Mouse (Mus musculus) forebrain, embryonic 16.5 days (tissue): ENCODE data around the gene Rnls. TPM values are rescaled to one million over a fixed set of nuclear protein-coding genes. Genes with fewer than 3 reads are reported as not detected.
A peak's percentile ranks its signal among the peaks of the same experiment; 100 is the strongest.

ENCODE experiments used
- ATAC-seq: fragments of 200-750 bp; cut with Nextera tagmentation; 2 replicates; pipeline ENCODE4 v1.8.0; 2017; ENCODE audit warnings: mild to moderate bottlenecking, moderate library complexity
- H3K27ac ChIP-seq: fragments of 300-500 bp; sonication (generic); 2 replicates; pipeline ENCODE4 v1.5.1; 2014; ENCODE audit warnings: low read length, control low read depth
- H3K27me3 ChIP-seq: fragments of 300-500 bp; sonication (generic); replicated peaks from 2 replicates; pipeline ENCODE4 v1.6.1; 2014; ENCODE audit warnings: low read length; ENCODE audit not compliant: control insufficient read depth, insufficient read depth
- H3K36me3 ChIP-seq: fragments of 300-500 bp; sonication (generic); 2 replicates; pipeline ENCODE4 v1.6.1; 2014; ENCODE audit not compliant: control insufficient read depth, insufficient read depth
- H3K4me1 ChIP-seq: fragments of 300-500 bp; sonication (generic); replicated peaks from 2 replicates; pipeline ENCODE4 v1.6.1; 2014; ENCODE audit warnings: low read length; ENCODE audit not compliant: control insufficient read depth, insufficient read depth
- H3K4me2 ChIP-seq: fragments of 300-500 bp; sonication (generic); 2 replicates; pipeline ENCODE4 v1.6.1; 2014; ENCODE audit warnings: mild to moderate bottlenecking, low read length, control low read depth
- H3K4me3 ChIP-seq: fragments of 300-500 bp; sonication (generic); replicated peaks from 2 replicates; pipeline ENCODE4 v1.5.1; 2014; ENCODE audit warnings: mild to moderate bottlenecking, low read length, control low read depth
- H3K9ac ChIP-seq: fragments of 300-500 bp; sonication (generic); replicated peaks from 2 replicates; pipeline ENCODE4 v1.6.1; 2014; ENCODE audit warnings: low read depth, low read length, control low read depth
- H3K9me3 ChIP-seq: fragments of 300-500 bp; sonication (generic); 2 replicates; pipeline ENCODE4 v1.6.1; 2016; ENCODE audit warnings: low read length; ENCODE audit not compliant: control insufficient read depth
- WGBS: fragments of 180-500 bp; shearing (Covaris S2); extraction: QIAGEN DNeasy Blood & Tissue Kit; methylation state at CpG from one replicate; pipeline ENCODE4 v1.1.7; 2014; 5-methylcytosine and 5-hydroxymethylcytosine counted together
- polyA plus RNA-seq: library from polyadenylated mRNA; unstranded; fragments of >200 nt; fragmentation: Nextera tagmentation; extraction: Ambion mirVana; gene quantifications from 2 replicates; pipeline ENCODE4 v1.2.1, GENCODE M21; 2015

Gene Rnls
- polyA plus RNA-seq, 1 experiment from 2014 or later = 9.1 TPM

DNA sequence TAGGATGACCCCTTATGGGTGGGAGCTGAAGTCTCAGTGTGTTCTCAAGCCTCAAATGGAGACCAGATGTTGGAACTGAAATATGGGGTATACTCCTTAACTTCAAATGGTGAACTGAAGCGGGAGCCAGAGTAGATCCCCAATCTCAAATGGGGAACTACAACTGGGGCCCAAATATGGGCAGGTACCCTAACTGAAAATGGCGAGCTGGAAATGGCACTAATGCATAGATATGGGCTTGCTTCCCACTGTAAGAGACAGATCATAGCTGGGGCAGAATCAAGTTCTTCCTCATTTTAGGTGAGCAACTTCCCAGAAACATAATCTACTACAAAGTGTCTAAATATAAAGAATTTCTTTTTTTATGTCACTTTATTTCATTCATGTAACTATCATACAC lies 121.9 kb downstream of the Rnls start:
- no peaks in the 10 kb centered on the region for H3K27me3 ChIP-seq
- H3K4me3 ChIP-seq = no peak overlapping the region
- H3K4me2 ChIP-seq = no peak overlapping the region
- H3K27ac ChIP-seq = no peak overlapping the region
- no peaks in the 10 kb centered on the region for H3K36me3 ChIP-seq
- H3K9me3 ChIP-seq = no peaks in the 10 kb centered on the region
- no peaks in the 10 kb centered on the region for H3K4me1 ChIP-seq
- H3K9ac ChIP-seq = no peak overlapping the region
- WGBS = 90% methylated on average over 2 of the region's 2 CpGs
- ATAC-seq = no peak

DNA sequence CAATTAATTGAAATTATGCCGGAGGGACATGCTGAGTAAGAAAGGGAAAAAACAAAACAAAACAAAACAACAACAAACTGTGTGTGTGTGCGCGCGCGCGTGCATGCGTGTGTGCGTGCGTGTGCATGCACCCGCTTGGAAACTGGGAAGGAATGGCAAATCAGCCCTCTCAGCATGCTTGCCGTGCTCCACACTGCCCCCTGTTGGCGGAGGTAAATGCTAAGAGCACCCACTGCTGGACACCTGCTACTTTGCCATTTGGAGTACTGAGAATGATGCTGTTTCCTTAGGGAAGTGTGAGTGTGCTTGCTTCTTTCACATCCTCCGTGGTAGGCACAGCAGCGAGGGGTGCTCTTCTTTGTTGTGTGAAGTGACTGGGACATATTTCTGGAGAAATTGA lies 124.1 kb downstream of the Rnls start:
- no peaks in the 10 kb centered on the region for H3K27me3 ChIP-seq
- no peak overlapping the region for H3K4me3 ChIP-seq
- H3K4me2 ChIP-seq = no peak overlapping the region
- ATAC-seq = no peak
- no peak overlapping the region for H3K27ac ChIP-seq
- H3K9ac ChIP-seq = no peak overlapping the region
- no peaks in the 10 kb centered on the region for H3K9me3 ChIP-seq
- WGBS = 82% methylated on average over 14 of the region's 14 CpGs
- H3K4me1 ChIP-seq = no peaks in the 10 kb centered on the region
- no peaks in the 10 kb centered on the region for H3K36me3 ChIP-seq

DNA sequence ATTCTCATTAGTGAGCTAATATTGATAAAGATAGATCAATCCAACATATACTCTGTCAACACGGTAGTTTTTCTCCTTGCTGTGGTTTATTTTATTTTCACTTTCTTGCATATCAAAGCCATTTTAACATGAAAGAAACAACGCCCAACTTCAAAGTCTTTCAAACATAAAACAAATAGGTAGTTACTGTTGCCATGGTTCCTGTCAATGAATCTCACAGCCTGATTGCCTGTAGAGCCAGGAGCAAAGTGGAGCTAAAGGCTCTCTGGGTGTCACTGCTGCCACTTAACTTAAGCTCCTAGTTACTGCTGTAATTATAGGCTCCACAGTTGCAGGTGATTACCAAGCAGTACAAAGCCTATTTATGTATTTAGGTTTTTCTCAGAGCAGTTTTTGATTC lies 126.8 kb downstream of the Rnls start:
- no peak overlapping the region for H3K27ac ChIP-seq
- H3K4me1 ChIP-seq = no peaks in the 10 kb centered on the region
- WGBS = 18% methylated on average over 2 of the region's 2 CpGs
- no peak for ATAC-seq
- no peak overlapping the region for H3K4me3 ChIP-seq
- no peak overlapping the region for H3K4me2 ChIP-seq
- H3K9ac ChIP-seq = no peak overlapping the region
- no peaks in the 10 kb centered on the region for H3K9me3 ChIP-seq
- H3K27me3 ChIP-seq = no peaks in the 10 kb centered on the region
- H3K36me3 ChIP-seq = no peaks in the 10 kb centered on the region

DNA sequence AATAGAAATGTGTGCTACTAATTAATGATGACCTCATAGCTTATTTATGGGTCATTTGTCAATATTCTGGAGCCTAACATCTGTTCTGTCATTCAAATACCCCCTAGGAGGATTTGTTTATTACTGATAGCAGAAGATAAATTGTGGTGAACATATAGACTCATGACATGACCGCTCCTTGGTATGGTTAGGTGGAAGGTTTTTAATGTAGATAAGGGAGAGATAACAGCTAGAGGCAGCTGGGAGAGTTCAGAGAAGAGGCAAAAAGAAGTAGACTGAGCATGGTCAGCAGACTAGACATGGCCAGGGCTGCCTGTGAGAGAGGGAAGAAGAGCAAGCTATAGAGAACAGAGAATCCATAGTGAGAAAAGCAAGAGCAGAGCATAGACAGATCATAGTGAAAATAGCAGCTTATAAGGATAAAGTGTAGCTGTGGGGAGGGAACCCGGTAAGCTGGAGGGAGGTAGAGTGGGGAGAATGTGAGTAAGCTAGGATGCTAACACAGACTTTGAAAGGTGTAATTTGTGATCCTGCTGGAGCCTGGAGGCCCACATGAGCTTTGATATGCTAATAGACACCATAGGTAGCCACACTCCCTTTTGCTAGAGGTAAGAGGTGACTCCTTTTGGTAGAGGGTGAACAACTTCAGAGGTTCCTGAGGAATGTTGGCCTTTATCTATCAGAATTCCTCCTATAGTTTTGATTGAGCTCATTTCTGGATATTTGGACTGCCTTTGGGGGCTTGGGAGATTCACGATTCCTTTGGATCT lies 127.7 kb downstream of the Rnls start:
- H3K27me3 ChIP-seq = no peaks in the 10 kb centered on the region
- no peak overlapping the region for H3K4me2 ChIP-seq
- no peaks in the 10 kb centered on the region for H3K9me3 ChIP-seq
- H3K4me3 ChIP-seq = no peak overlapping the region
- no peak for ATAC-seq
- H3K27ac ChIP-seq = no peak overlapping the region
- no peak overlapping the region for H3K9ac ChIP-seq
- WGBS = 52% methylated on average over 3 of the region's 3 CpGs
- no peaks in the 10 kb centered on the region for H3K4me1 ChIP-seq
- no peaks in the 10 kb centered on the region for H3K36me3 ChIP-seq

DNA sequence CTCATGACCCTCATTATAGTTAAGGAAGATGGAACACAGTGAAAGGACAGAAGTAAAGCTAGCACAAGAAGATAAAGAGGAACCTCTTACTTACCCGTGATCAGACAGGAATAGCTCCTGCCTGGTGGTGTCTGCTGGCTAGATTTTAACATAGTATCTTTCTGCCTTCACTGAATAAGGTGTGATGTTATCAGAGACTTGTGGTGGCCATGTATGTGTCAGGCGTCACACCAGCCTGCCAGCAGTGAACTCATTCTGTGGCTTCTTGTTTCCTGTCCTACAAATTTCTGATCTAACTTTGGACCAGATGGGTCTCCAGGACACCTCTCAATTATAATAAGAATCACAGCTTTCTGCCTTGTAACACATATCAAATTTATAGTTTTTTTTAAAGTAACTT lies 129.7 kb downstream of the Rnls start:
- Histone ChIP-seq H3K27ac (no peak overlapping the region), H3K4me1 (no peaks in the 10 kb centered on the region), H3K4me2 (no peak overlapping the region), H3K9me3 (no peaks in the 10 kb centered on the region), H3K27me3 (no peaks in the 10 kb centered on the region), H3K36me3 (no peaks in the 10 kb centered on the region), H3K9ac (no peak overlapping the region), H3K4me3 (no peak overlapping the region)
- ATAC-seq = no peak
- WGBS = 84% methylated on average over 2 of the region's 2 CpGs

DNA sequence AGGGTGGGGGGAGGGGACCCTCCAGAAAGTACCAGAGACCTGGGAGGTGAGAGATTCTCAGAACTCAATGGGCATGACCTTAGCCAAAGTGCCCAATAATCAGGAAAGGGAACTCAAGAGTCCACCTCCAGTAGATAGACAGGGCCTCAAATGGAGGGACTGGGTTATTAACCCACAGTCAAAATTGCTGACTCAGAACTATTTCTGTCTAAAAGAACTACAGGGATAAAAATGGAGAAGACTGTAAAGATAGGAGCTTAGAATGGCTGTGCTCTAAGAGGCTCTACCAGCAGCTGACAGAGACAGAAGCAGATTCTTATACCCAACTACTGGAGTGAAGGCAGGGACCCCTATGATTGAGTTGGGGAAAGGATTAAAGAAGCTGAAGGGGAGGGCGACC lies 132.9 kb downstream of the Rnls start:
- WGBS = 78% methylated on average over 1 of the region's 1 CpGs
- H3K36me3 ChIP-seq = no peaks in the 10 kb centered on the region
- no peaks in the 10 kb centered on the region for H3K4me1 ChIP-seq
- H3K27ac ChIP-seq = no peak overlapping the region
- H3K27me3 ChIP-seq = no peaks in the 10 kb centered on the region
- no peak overlapping the region for H3K9ac ChIP-seq
- no peak for ATAC-seq
- no peaks in the 10 kb centered on the region for H3K9me3 ChIP-seq
- no peak overlapping the region for H3K4me2 ChIP-seq
- no peak overlapping the region for H3K4me3 ChIP-seq

DNA sequence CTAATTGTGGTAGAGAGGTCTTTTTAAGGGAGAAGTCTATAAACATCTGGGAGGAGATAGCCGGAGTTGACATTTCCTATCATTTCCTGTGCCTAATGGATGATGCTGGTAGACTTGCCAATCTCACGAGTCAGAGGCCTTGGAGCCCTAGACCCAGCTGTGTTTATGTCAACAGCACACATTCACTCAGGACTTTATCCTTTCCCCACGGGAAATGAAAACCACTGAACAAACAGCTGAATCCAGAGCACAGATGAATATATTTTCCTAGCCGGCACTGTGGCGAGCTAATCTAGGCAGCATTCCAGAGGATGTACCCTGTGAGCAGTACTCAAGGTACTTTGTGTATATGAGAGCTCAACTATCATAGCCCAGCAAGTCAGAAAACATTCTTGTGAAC lies 138.2 kb downstream of the Rnls start:
- Histone ChIP-seq H3K4me3 (no peak overlapping the region), H3K9ac (no peak overlapping the region), H3K27ac (no peak overlapping the region), H3K27me3 (no peaks in the 10 kb centered on the region), H3K36me3 (no peaks in the 10 kb centered on the region), H3K4me2 (no peak overlapping the region), H3K9me3 (no peaks in the 10 kb centered on the region), H3K4me1 (0 out of 2 replicates have a peak, but pooled peaks cover 3% of the 10 kb centered on the region)
- WGBS = 79% methylated on average over 5 of the region's 5 CpGs
- no peak for ATAC-seq

DNA sequence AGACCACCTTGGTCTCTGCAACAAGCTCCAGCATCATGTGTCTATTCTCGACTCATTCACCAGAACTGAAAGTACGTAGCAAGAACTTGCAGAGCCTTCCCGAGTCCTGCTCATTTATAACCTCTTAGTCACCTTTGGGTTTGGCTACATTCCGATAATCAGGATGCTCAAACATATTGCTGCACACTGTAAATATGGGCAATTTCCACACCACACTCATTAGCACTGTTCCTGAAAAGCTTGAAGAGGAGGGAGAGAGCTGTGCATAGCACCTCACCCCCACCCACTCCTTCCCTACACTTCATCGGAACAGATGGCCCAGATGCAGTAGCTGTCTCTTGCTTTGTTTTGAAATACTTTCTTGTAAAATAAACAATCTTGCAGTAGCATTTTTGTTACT lies 139.9 kb downstream of the Rnls start:
- Histone ChIP-seq H3K27me3 (no peaks in the 10 kb centered on the region), H3K4me1 (0 out of 2 replicates have a peak, but pooled peaks cover 3% of the 10 kb centered on the region), H3K4me3 (no peak overlapping the region), H3K9me3 (no peaks in the 10 kb centered on the region), H3K4me2 (no peak overlapping the region), H3K27ac (no peak overlapping the region), H3K36me3 (no peaks in the 10 kb centered on the region), H3K9ac (no peak overlapping the region)
- 84% methylated on average over 5 of the region's 5 CpGs for WGBS
- ATAC-seq = peak; percentile 69

DNA sequence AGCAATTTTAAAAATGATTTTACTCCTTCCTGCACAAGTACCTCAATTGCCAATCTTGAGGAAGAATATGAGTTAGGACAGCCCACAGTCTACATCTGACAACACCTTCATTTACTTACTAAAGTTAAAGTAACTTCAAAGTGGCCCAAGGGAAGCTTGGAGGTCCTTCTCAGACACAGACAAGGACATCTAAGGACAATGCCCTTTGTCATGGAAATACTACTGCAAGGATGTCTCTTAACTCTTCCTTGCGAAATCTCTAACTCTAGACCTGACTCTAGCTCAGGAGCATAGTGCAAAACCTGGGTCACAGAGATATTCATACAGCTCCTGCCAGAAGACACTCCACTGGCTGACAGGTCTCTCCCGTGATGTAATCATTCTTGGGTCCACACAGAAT lies 147.9 kb downstream of the Rnls start:
- no peak overlapping the region for H3K27ac ChIP-seq
- no peak overlapping the region for H3K4me3 ChIP-seq
- H3K4me2 ChIP-seq = no peak overlapping the region
- WGBS = 90% methylated on average over 2 of the region's 2 CpGs
- H3K9me3 ChIP-seq = no peaks in the 10 kb centered on the region
- no peaks in the 10 kb centered on the region for H3K36me3 ChIP-seq
- H3K4me1 ChIP-seq = no peaks in the 10 kb centered on the region
- ATAC-seq = no peak
- no peaks in the 10 kb centered on the region for H3K27me3 ChIP-seq
- H3K9ac ChIP-seq = no peak overlapping the region

DNA sequence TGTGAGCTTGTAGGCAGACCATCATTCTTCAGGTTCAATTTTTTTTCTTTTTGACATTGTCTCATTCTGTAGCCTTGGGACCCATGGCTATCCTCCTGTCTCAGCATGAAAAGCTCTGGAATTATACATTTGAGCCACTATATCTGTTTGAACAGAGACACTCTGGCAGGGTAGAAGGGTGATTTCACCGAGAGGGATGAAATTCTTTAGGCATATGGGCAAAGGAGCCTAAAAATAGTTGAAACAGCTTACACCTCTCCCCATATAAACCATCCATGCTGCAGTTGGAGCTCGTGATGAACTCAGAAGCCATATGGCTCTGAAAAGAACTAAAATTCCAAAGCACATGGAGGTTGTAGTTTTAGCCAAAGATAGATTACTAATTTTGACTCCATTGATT lies 151.7 kb downstream of the Rnls start:
- no peaks in the 10 kb centered on the region for H3K4me1 ChIP-seq
- no peaks in the 10 kb centered on the region for H3K9me3 ChIP-seq
- WGBS = 75% methylated on average over 2 of the region's 2 CpGs
- no peaks in the 10 kb centered on the region for H3K36me3 ChIP-seq
- no peak overlapping the region for H3K27ac ChIP-seq
- H3K9ac ChIP-seq = no peak overlapping the region
- H3K27me3 ChIP-seq = no peaks in the 10 kb centered on the region
- no peak for ATAC-seq
- H3K4me2 ChIP-seq = no peak overlapping the region
- no peak overlapping the region for H3K4me3 ChIP-seq
